Mouse (Mus musculus) A20 (cell line): ENCODE data around the gene Ifit3.
A peak's percentile ranks its signal among the peaks of the same experiment; 100 is the strongest.
"Not testable (repeated sequence)": the region's sequence is repeated elsewhere in the genome, so short reads cannot be mapped to it uniquely, and the experiment has no call there.

Experiments
- DNase-seq: peaks from one replicate; pipeline ENCODE4 v3.0.0-alpha.2; 2011; ENCODE audit warnings: low read depth, low spot score

Ifit3 gene

DNA sequence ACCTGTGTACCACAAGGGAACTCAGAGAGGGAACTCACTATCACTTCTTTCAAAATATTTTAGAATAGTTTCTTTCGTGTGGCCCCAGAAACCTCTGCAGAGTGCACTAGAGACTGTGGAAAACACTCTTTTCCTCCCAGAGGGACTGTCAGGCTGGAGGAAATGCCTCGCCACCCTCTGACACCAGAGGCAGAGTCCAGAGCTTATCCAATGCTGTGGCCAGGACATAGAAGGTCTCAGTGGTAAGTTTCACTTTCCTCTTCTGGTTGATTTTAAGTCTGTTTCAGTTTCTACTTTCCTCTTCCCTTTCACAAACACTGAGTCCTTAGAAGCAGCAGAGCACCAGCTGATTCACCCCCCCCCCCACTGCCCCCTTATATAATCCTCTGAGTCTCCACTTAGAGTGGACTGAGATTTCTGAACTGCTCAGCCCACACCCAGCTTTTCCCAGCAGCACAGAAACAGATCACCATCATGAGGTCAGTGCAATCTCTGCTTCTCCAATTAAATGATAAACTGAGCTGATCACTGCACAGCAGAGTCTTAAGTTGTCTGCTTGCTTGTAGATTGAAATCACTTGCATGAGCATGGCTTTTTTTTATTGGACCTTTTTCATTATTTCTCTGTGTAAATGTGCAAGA lies at the start of gene Ifit3:
Gene Ifit3, plus strand, starts transcription at position 406 of the 641 bp plus-strand sequence.
- DNase-seq: not testable (repeated sequence)

DNA sequence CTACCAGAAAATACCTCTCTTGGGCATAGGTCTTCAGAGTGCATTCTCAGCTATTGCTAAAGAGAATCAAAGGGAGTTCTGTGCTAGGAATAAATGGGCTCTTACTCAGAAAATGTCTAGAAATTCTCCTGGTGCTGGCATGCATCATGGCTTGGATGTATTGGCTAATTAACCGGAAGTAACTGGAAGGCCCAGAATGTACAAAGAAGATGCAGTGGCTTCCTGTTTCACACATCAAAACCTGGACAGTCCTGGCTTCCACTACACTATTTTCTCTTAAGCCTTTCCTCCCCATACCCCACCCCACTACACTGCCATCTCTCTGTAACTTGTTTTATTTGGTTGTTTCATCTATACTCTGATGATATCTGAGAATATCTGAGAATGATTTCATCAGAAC lies 43.9 kb upstream of the Ifit3 start:
- no peak for DNase-seq

DNA sequence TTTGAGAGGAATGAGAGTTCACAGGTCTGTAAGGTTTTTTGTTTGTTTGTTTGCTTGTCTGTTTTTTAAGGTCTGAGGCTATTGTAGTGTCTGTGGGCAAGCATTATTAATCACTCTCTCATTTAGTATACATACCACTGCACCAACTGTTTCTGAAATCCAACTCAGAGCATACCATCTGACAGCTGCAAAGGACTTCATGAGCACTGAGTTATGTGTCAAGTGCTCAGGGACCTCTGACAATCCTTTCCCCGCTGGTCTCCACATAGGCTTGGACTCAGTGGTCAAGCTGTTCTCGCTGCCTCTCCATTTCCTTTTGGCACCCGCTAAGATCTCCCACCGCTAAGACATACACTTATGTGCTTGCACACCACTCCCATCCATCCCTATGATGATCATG lies 37.1 kb upstream of the Ifit3 start:
- no peak for DNase-seq

DNA sequence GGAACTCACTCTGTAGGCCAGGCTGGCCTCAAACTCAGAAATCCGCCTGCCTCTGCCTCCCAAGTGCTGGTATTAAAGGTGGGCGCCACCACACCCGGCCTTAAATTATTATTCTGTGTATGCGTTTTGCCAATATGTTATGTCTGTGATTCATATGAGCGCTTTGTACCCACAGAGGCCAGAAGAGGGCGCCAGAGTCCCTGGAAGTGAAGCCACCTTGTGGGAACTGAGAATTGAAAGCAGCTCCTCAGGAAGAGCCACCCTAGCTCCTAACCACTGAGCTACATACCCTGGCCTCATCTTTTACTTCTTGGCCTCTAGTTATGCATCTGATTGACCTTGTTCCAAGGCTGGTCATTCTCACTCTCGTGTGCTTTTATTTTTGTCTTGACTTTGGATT lies 35.4 kb upstream of the Ifit3 start:
- DNase-seq: peak; percentile 86

- DNase-seq: no peak
These were observed 33.2 kb upstream of the Ifit3 start for GRCm38 (mm10) chr19:34550205-34550533.

DNA sequence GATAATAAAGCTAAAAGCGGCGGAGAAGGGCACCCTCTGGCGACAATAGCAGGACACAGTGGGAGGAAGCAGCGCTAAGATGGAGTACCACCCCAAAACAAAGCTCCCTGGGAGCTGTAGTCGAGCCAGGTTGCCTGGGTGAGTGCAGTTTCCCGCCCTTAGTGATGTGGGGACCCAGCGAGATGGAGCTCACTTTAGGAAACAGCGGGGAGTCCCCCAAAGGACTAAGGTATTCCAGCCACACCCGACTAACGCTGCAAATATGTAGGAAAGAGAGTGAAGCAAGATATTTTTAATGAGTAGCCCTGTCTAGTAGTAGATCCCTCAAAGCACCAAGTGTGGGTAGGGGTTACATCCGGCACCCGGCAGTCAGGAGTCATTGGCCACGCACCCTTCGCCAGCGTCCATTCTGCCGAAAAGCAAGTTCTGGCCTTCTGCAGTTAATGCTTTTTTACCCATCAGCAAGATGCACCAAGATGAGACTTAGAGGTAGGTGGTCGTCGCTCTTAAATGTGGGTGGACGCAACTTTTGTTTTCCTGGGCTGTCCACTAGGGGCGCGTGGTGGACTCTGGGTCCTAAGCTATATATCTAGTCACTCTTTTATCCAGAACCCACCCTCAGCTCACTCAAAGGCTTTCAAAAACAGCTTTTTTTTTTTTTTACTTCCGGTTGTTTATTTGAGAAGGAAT lies 32.7 kb upstream of the Ifit3 start, which contains the start of gene Ifit2:
Gene Ifit2, plus strand, starts transcription at position 161 of the 690 bp plus-strand sequence.
- peak; percentile 91 for DNase-seq

DNA sequence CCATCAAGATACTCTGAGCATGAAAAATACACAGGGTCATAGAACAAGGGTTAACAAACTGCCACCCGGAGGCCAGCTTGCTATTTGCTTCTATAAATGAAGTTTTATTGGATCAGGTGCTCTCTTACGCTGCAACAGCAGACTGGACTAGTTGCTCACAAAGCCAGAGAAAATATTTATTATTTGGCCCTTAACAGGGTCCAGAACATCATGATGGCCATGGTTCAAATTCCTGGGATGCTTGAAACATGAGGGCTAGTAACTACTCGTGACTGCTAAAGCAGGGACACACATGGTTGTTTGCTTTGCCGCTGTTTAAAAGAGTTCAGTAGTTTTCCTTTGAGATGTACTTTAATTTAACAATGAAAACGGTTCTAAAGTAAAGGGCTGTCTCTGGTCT lies 31.4 kb upstream of the Ifit3 start:
- DNase-seq: no peak

DNA sequence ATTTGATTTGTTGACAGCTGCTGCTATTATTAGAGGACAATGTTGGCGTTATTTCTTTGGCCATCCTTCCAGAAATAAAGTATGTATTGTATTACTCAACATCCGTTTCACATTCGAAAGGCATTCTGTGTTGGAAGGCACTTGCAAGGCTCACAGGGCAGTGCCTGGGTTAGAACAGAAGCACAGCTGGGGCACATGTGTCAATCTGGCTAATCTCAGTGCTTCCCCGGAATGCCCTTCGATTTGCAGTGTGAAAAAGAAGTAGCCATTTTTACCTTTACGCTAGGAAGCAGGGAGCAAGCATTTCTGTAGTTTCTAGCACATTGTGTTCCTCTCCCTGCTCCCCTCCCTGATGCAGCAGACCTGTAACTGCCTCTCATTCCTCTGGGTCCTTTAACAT lies 30.3 kb upstream of the Ifit3 start:
- no peak for DNase-seq

DNA sequence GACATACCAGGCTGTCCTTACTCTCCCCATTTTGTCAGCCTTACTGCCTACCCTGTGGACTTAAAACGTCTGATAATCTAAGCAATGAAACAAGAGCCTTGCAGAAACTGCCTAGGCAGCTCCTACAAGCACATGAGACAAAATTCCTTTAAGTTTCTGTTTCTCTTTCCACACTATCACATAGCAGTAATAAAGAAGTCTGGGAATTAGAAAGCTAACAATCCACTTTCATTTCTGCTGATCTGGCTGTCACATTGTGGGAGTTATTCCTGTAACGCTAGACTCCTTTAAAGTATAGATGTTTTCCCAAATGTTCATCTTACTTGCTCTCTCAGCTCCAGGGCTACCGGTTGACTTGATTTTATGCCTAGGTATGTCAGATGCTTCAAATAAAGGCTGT lies 29.8 kb upstream of the Ifit3 start:
- DNase-seq: no peak

DNA sequence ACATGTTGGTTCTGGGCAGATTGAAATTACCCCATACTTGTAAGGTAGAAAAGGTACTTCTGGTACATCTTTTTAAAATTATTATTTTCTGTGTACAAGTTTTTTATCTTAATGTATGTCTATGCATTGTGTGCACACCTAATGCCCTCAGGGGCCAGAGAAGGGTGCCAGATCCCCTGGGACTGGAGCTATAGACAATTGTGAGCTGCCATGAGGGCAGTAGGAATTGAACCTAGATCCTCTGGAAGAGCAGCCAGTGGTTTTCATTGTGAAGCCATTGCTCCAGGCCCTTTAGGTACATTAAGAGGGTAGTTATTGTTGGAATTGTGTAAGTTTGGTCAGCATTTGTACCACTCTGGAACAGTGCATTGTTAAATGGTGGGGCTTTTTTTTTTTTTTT lies 29.3 kb upstream of the Ifit3 start:
- DNase-seq: no peak

DNA sequence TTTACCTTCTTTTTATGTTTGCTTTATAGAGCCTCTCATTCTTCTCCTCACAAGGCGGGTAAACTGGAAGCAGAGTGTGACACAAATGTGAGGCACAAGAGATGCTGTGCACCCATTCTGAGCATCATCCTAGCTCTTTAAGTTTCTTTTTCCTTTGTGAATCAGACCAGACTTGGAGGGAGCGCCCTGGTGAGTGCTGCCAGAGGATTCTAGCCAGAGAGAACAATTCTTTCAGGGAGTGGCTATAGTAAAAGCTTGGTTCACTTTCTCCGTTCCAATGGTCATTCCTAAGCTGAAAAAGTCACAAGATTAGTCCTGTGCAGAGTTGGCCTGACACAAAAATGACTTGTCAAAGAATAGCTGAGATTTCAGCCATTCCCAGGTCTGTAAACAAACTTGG lies 26.7 kb upstream of the Ifit3 start:
- DNase-seq: no peak

- no peak for DNase-seq
These were observed 20.8 kb upstream of the Ifit3 start for GRCm38 (mm10) chr19:34562556-34562955.

GRCm38 (mm10) chr19:34566178-34566784 lies 17.1 kb upstream of the Ifit3 start:
- no peak for DNase-seq

GRCm38 (mm10) chr19:34568988-34569895 lies 14.1 kb upstream of the Ifit3 start:
- DNase-seq: no peak

GRCm38 (mm10) chr19:34569896-34570476 lies 13.3 kb upstream of the Ifit3 start:
- DNase-seq: peak; percentile 38

- DNase-seq: no peak
These were observed 12.3 kb upstream of the Ifit3 start for GRCm38 (mm10) chr19:34571080-34571479.

DNA sequence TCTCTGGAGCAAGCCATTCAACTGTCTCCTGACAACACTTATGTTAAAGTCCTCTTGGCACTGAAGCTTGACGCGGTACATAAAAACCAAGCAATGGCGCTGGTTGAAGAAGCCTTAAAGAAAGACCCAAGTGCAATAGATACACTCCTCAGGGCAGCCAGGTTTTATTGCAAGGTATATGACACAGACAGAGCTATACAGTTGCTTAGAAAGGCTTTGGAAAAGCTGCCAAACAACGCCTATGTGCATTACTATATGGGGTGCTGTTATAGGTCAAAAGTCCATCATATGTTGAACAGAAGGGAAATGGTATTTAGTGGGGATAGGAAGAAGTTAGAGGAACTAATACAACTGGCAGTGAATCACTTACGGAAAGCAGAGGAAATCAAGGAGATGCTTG lies 9.7 kb upstream of the Ifit3 start:
- DNase-seq: no peak

- DNase-seq: no peak
These were observed 6.2 kb upstream of the Ifit3 start for GRCm38 (mm10) chr19:34577121-34577520.

DNA sequence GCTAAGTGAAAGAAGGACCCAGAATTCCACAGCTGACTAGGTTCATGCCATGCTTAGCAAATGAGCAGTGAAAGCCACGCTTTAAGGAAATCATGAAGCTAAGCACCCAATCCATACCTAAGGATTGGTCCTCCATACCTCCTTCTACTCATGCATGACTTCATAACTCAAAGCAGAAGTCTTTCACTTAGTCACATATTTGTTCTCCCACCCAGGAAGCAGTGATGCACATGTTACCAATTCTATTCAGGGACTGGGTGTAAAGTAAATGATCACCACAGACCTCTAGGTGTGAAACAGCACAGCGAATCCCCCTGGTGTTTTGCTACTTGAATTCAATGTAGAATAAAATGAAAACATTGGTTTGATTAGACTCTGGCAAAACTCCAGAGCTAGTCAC lies 635 bp upstream of the Ifit3 start:
- DNase-seq: not testable (repeated sequence)

DNA sequence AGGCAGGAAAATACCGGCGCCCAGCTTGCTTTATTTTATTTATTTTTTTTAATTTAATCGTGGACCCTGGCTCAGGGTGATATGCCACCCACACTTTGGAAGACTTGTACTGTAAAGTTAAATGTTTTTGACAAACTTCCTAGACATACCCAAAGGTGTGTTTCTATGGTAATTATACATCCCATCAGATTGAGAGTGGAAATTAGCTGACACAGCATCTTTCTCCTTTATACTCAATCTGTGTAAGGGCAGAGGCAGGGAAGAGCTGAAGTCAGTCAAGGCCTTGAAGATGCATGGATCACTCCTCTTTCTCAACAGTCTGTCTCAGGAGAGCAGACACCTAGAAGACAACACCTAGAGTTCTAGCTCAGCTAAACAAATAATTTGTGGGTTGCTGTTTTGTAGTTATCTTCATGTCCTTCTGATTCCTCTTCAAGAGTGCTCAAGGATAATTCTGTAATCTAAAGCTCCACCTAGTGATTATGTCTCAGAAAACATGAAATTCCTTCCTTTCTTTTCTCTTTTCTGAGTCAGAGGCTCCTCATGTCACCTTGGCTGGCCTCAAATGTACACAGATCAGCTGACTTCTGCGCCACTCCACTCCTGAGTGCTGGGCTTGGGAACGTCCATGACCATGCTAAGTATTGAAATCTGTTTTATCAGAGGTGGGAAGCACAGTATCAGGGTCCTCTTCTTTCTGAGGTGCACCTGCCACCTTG lies 2.6 kb downstream of the Ifit3 start:
- DNase-seq: not testable (repeated sequence)
